Mouse (Mus musculus): ENCODE measurements around the gene Retreg1. TPM values are rescaled to one million over a fixed set of nuclear protein-coding genes. Genes with fewer than 3 reads are reported as not detected.
"Not testable (repeated sequence)": the region's sequence is repeated elsewhere in the genome, so short reads cannot be mapped to it uniquely, and the experiment has no call there.

Gene Retreg1
- total RNA-seq, 2 experiments from 2014 or later: 170 to 181 TPM

GRCm38 (mm10) chr15:25974352-25974751, 131.4 kb downstream of the Retreg1 start:
- no peak for TF ChIP-seq CTCF (IDR thresholded peaks at IDR 0.05)

GRCm38 (mm10) chr15:25975810-25976209, 132.8 kb downstream of the Retreg1 start:
- intact Hi-C loops (cut with DNase I): no loop called here
- no peak overlapping the region for H3K4me3 ChIP-seq
- DNase-seq: no peak
- H3K27ac ChIP-seq: no peak overlapping the region
- TF ChIP-seq CTCF (IDR thresholded peaks at IDR 0.05): no peak

More at GRCm38 (mm10) chr15:25974352-25974751, 131.4 kb downstream of the Retreg1 start:
- Histone ChIP-seq H3K27ac (no peak overlapping the region), H3K4me3 (no peak overlapping the region)
- intact Hi-C loops (cut with DNase I): no loop called here
- no peak for DNase-seq

- intact Hi-C loops (cut with DNase I): loop anchor here (10.0 kb wide), 1 partner anchor 359 kb away; the partner anchor contains the start of gene Myo10
- Histone ChIP-seq H3K4me3 (peak overlapping the region; percentile 100), H3K27ac (peak overlapping the region; percentile 96)
- DNase-seq: not testable (repeated sequence)
Measured at GRCm38 (mm10) chr15:25983614-25984013, 140.6 kb downstream of the Retreg1 start.

GRCm38 (mm10) chr15:25984067-25984733, 141.2 kb downstream of the Retreg1 start, which contains the start of gene Zfp622:
Gene Zfp622 (plus strand): TSS chr15:25984366.
- intact Hi-C loops (cut with DNase I): loop anchor here (10.0 kb wide), 1 partner anchor 359 kb away; the partner anchor contains the start of gene Myo10
- no peak for TF ChIP-seq CTCF (IDR thresholded peaks at IDR 0.05)
- peak; percentile 96 for DNase-seq
- Histone ChIP-seq H3K4me3 (peak within 1 kb of the TSS; percentile 100), H3K27ac (peak within 1 kb of the TSS; percentile 96)

- DNase-seq: no peak
- Histone ChIP-seq H3K27ac (peak overlapping the region; percentile 96), H3K4me3 (peak overlapping the region; percentile 100)
- no peak for TF ChIP-seq CTCF (IDR thresholded peaks at IDR 0.05)
- intact Hi-C loops (cut with DNase I): loop anchor here (10.0 kb wide), 1 partner anchor 360 kb away; the partner anchor contains the start of gene Myo10
Measured at GRCm38 (mm10) chr15:25984734-25985492, 141.9 kb downstream of the Retreg1 start.

- intact Hi-C loops (cut with DNase I): loop anchor here (10.0 kb wide), 1 partner anchor 568 kb away; no protein-coding TSS in a partner anchor
- no peak overlapping the region for H3K27ac ChIP-seq
- peak; percentile 28 for DNase-seq
- peak; percentile 75 for TF ChIP-seq CTCF (IDR thresholded peaks at IDR 0.05)
- H3K4me3 ChIP-seq: no peak overlapping the region
Measured at GRCm38 (mm10) chr15:25992992-25993727, 150.2 kb downstream of the Retreg1 start.

- H3K4me3 ChIP-seq: no peak overlapping the region
- TF ChIP-seq CTCF (IDR thresholded peaks at IDR 0.05): peak; percentile 71
- no peak for DNase-seq
- no peak overlapping the region for H3K27ac ChIP-seq
- intact Hi-C loops (cut with DNase I): loop anchor here (2.0 to 10.0 kb wide), 2 partner anchors 329 to 571 kb away; no protein-coding TSS in a partner anchor
Measured at GRCm38 (mm10) chr15:25995521-25995920, 152.5 kb downstream of the Retreg1 start.

- DNase-seq, H3K27ac ChIP-seq, H3K4me3 ChIP-seq: not testable (repeated sequence)
- intact Hi-C loops (cut with DNase I): loop anchor here (10.0 kb wide), 1 partner anchor 575 kb away; no protein-coding TSS in a partner anchor
Measured at GRCm38 (mm10) chr15:25999545-25999944, 156.6 kb downstream of the Retreg1 start.

GRCm38 (mm10) chr15:26008621-26009020, 165.6 kb downstream of the Retreg1 start:
- Histone ChIP-seq H3K4me3 (no peak overlapping the region), H3K27ac (no peak overlapping the region)
- TF ChIP-seq CTCF (IDR thresholded peaks at IDR 0.05): no peak
- no peak for DNase-seq
- intact Hi-C loops (cut with DNase I): no loop called here

GRCm38 (mm10) chr15:26012891-26013290, 169.9 kb downstream of the Retreg1 start:
- no peak for DNase-seq
- Histone ChIP-seq H3K4me3 (no peak overlapping the region), H3K27ac (no peak overlapping the region)
- TF ChIP-seq CTCF (IDR thresholded peaks at IDR 0.05): no peak
- intact Hi-C loops (cut with DNase I): no loop called here

GRCm38 (mm10) chr15:26015979-26016665, 173.1 kb downstream of the Retreg1 start:
- peak; percentile 19 for DNase-seq
- intact Hi-C loops (cut with DNase I): no loop called here
- Histone ChIP-seq H3K27ac (no peak overlapping the region), H3K4me3 (no peak overlapping the region)
- TF ChIP-seq CTCF (IDR thresholded peaks at IDR 0.05): no peak

GRCm38 (mm10) chr15:26021721-26022120, 178.7 kb downstream of the Retreg1 start:
- TF ChIP-seq CTCF (IDR thresholded peaks at IDR 0.05): no peak
- DNase-seq: no peak
- Histone ChIP-seq H3K27ac (no peak overlapping the region), H3K4me3 (no peak overlapping the region)
- intact Hi-C loops (cut with DNase I): no loop called here

Measured in gastrocnemius, adult 2 months (tissue).